Mouse (Mus musculus): ENCODE measurements around the gene 2310007B03Rik. TPM values are rescaled to one million over a fixed set of nuclear protein-coding genes. Genes with fewer than 3 reads are reported as not detected.

Gene 2310007B03Rik
- polyA plus RNA-seq, 1 experiment: 75.8 TPM

GRCm38 (mm10) chr1:93118816-93119215 lies 41.9 kb downstream of the 2310007B03Rik start:
- DNase-seq: no peak
- Histone ChIP-seq H3K4me3 (replicated peaks; ENCODE audit: extremely low read depth, low read depth, low read length) (no peak overlapping the region), H3K4me1 (ENCODE audit: control insufficient read depth, insufficient read depth, low read length) (no peaks in the 10 kb centered on the region)
- no peak for TF ChIP-seq CTCF (IDR thresholded peaks at IDR 0.05; ENCODE audit: insufficient read depth, low read length)
- TF ChIP-seq POLR2A (IDR thresholded peaks at IDR 0.05; ENCODE audit: borderline replicate concordance, extremely low read depth, low read depth, low read length): no peak
- WGBS: 35% methylated on average over 4 of the region's 4 CpGs

DNA sequence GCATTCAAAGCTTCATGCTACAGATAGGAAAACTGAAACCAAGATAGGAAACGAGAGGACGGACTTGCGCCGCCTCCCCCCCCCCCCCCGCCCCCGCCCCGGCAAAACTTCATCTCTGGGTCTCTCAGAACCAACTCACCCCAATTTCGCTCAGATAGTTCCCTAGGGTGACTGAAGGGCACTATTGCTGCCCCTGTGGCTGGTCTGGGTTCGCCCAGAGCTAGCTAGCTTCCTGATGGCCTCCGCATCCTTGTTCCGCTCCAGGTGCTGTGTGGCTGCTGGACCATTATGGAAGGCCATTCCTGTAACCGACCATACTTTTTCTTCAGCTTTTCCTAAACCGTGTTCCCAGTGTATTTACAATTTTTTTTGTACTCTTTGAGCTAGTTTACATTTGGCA lies 45.3 kb downstream of the 2310007B03Rik start:
- Histone ChIP-seq H3K4me1 (ENCODE audit: control insufficient read depth, insufficient read depth, low read length) (no peaks in the 10 kb centered on the region), H3K4me3 (replicated peaks; ENCODE audit: extremely low read depth, low read depth, low read length) (no peak overlapping the region)
- DNase-seq: no peak
- 23% methylated on average over 11 of the region's 13 CpGs for WGBS
- TF ChIP-seq POLR2A (IDR thresholded peaks at IDR 0.05; ENCODE audit: borderline replicate concordance, extremely low read depth, low read depth, low read length) (no peak), CTCF (IDR thresholded peaks at IDR 0.05; ENCODE audit: insufficient read depth, low read length) (no peak)

- H3K4me1 ChIP-seq (ENCODE audit: control insufficient read depth, insufficient read depth, low read length): no peaks in the 10 kb centered on the region
- DNase-seq: no peak
- WGBS: 26% methylated on average over 21 of the region's 21 CpGs
- no peak overlapping the region for H3K4me3 ChIP-seq (replicated peaks; ENCODE audit: extremely low read depth, low read depth, low read length)
- TF ChIP-seq POLR2A (IDR thresholded peaks at IDR 0.05; ENCODE audit: borderline replicate concordance, extremely low read depth, low read depth, low read length) (no peak), CTCF (IDR thresholded peaks at IDR 0.05; ENCODE audit: insufficient read depth, low read length) (no peak)
Observed at GRCm38 (mm10) chr1:93114713-93115463, 45.9 kb downstream of the 2310007B03Rik start.

- no peak overlapping the region for H3K4me3 ChIP-seq (replicated peaks; ENCODE audit: extremely low read depth, low read depth, low read length)
- no peak for DNase-seq
- WGBS: 69% methylated on average over 7 of the region's 7 CpGs
- no peak for TF ChIP-seq CTCF (IDR thresholded peaks at IDR 0.05; ENCODE audit: insufficient read depth, low read length)
- peaks cover 6% of the 10 kb centered on the region; the same call in 1 of the 2 replicates for H3K4me1 ChIP-seq (ENCODE audit: control insufficient read depth, insufficient read depth, low read length)
Observed at GRCm38 (mm10) chr1:93102700-93103099, 58.0 kb downstream of the 2310007B03Rik start.

GRCm38 (mm10) chr1:93101571-93102061 lies 59.1 kb downstream of the 2310007B03Rik start, which contains the start of gene Kif1a:
Kif1a (minus strand) TSS chr1:93101951.
- DNase-seq: no peak
- peak within 1 kb of the TSS; percentile 10 for H3K4me3 ChIP-seq (replicated peaks; ENCODE audit: extremely low read depth, low read depth, low read length)
- WGBS: under 1% methylated on average over 39 of the region's 39 CpGs
- peaks cover 6% of the 10 kb centered on the region; the same call in 1 of the 2 replicates for H3K4me1 ChIP-seq (ENCODE audit: control insufficient read depth, insufficient read depth, low read length)
- no peak for TF ChIP-seq CTCF (IDR thresholded peaks at IDR 0.05; ENCODE audit: insufficient read depth, low read length)
- no peak for TF ChIP-seq POLR2A (IDR thresholded peaks at IDR 0.05; ENCODE audit: borderline replicate concordance, extremely low read depth, low read depth, low read length)

Other genes starting within 250 kb of the 2310007B03Rik start
- 26.8 and 27.3 TPM in 2 replicates for gene Capn10, start 226.6 kb downstream of the 2310007B03Rik start, polyA plus RNA-seq (2012; rRNA removed)
- 5.5 and 8.2 TPM in 2 replicates for gene Gpr35, start 210.1 kb downstream of the 2310007B03Rik start, polyA plus RNA-seq (2012; rRNA removed)
- gene Aqp12, start 154.6 kb downstream of the 2310007B03Rik start, polyA plus RNA-seq (2012; rRNA removed): 0.14 TPM in 1 of 2 replicates, not detected in the other
- 2.0 and 2.7 TPM in 2 replicates for gene Kif1a, start 59.0 kb downstream of the 2310007B03Rik start, polyA plus RNA-seq (2012; rRNA removed)
- not detected in 2 replicates for gene Agxt, start 25.7 kb downstream of the 2310007B03Rik start, polyA plus RNA-seq (2012; rRNA removed)
- gene Crocc2, start 7.8 kb upstream of the 2310007B03Rik start, polyA plus RNA-seq (2012; rRNA removed): 2.2 and 2.8 TPM in 2 replicates
- 26.6 and 28.1 TPM in 2 replicates for gene Sned1, start 74.9 kb upstream of the 2310007B03Rik start, polyA plus RNA-seq (2012; rRNA removed)
- 7.4 and 9.8 TPM in 2 replicates for gene Mterf4, start 145.0 kb upstream of the 2310007B03Rik start, polyA plus RNA-seq (2012; rRNA removed)
- 3.0 and 4.2 TPM in 2 replicates for gene Ppp1r7, start 181.9 kb upstream of the 2310007B03Rik start, polyA plus RNA-seq (2012; rRNA removed)
- gene Pask, start 182.5 kb upstream of the 2310007B03Rik start, polyA plus RNA-seq (2012; rRNA removed): 0.69 and 0.86 TPM in 2 replicates
- 0.59 and 0.69 TPM in 2 replicates for gene Ano7, start 213.0 kb upstream of the 2310007B03Rik start, polyA plus RNA-seq (2012; rRNA removed)